Mouse (Mus musculus) midbrain, postnatal 0 days (tissue): Measurements from ENCODE around the gene Oser1. TPM values are rescaled to one million over a fixed set of nuclear protein-coding genes. Genes with fewer than 3 reads are reported as not detected.

Experiments
- ATAC-seq: fragments of 200-750 bp; cut with Nextera tagmentation; 2 replicates; pipeline ENCODE4 v1.8.0; 2017; ENCODE audit warnings: moderate number of reproducible peaks, mild to moderate bottlenecking, moderate TSS enrichment, moderate library complexity; ENCODE audit not compliant: low FRiP score
- DNase-seq: peaks from one replicate; pipeline ENCODE4 v3.0.0-alpha.2; 2015; ENCODE audit warnings: low spot score
- H3K27ac ChIP-seq: fragments of 300-500 bp; sonication (generic); 2 replicates; pipeline ENCODE4 v1.5.1; 2014; ENCODE audit warnings: low read depth, mild to moderate bottlenecking, low read length, mixed read lengths
- H3K27me3 ChIP-seq: fragments of 300-500 bp; sonication (generic); 2 replicates; pipeline ENCODE4 v1.6.1; 2014; ENCODE audit warnings: low read length, control low read depth, mixed read lengths; ENCODE audit not compliant: insufficient read depth
- H3K36me3 ChIP-seq: fragments of 300-500 bp; sonication (generic); 2 replicates; pipeline ENCODE4 v1.6.1; 2014; ENCODE audit warnings: low read length, control low read depth, mixed read lengths; ENCODE audit not compliant: insufficient read depth
- H3K4me1 ChIP-seq: fragments of 300-500 bp; sonication (generic); 2 replicates; pipeline ENCODE4 v1.6.1; 2014; ENCODE audit warnings: mild to moderate bottlenecking, control low read depth, antibody characterized with exemption, low read length, mixed read lengths; ENCODE audit not compliant: insufficient read depth
- H3K4me2 ChIP-seq: fragments of 300-500 bp; sonication (generic); 2 replicates; pipeline ENCODE4 v1.6.1; 2014; ENCODE audit warnings: low read depth, mild to moderate bottlenecking, low read length, mixed read lengths; ENCODE audit not compliant: poor library complexity, severe bottlenecking
- H3K4me3 ChIP-seq: fragments of 300-500 bp; sonication (generic); 2 replicates; pipeline ENCODE4 v1.5.1; 2014; ENCODE audit warnings: low read depth, mild to moderate bottlenecking, low read length, moderate library complexity
- H3K9ac ChIP-seq: fragments of 300-500 bp; sonication (generic); replicated peaks from 2 replicates; pipeline ENCODE4 v1.6.1; 2014; ENCODE audit warnings: mild to moderate bottlenecking, low read length, moderate library complexity, mixed read lengths; ENCODE audit not compliant: poor library complexity, severe bottlenecking
- H3K9me3 ChIP-seq: fragments of 300-500 bp; sonication (generic); 2 replicates; pipeline ENCODE4 v1.6.1; 2016; ENCODE audit warnings: low read length, control low read depth
- CTCF ChIP-seq: IDR thresholded peaks from 2 replicates; pipeline ENCODE4 v1.5.1; 2016; ENCODE audit warnings: antibody characterized with exemption, mild to moderate bottlenecking
- WGBS: fragments of 180-500 bp; shearing (Covaris S2); extraction: QIAGEN DNeasy Blood & Tissue Kit; methylation state at CpG from one replicate; pipeline ENCODE4 v1.1.7; 2014; 5-methylcytosine and 5-hydroxymethylcytosine counted together
- polyA plus RNA-seq: library from polyadenylated mRNA; unstranded; fragments of >200 nt; fragmentation: Nextera tagmentation; extraction: Ambion mirVana; gene quantifications from 2 replicates; pipeline ENCODE4 v1.2.1, GENCODE M21; 2015
- total RNA-seq: library from RNA; depleted of rRNA; stranded (reverse); fragments of >200 nt; gene quantifications from 2 replicates; pipeline ENCODE4 v1.2.3, GENCODE M21; 2014; rRNA removed

Oser1 gene
- total and polyA plus RNA-seq, 2 experiments from 2014 or later = 29.9 to 63.8 TPM

GRCm38 (mm10) chr2:163358662-163359061, 65.8 kb downstream of the Oser1 start:
- no peaks in the 10 kb centered on the region for H3K27me3 ChIP-seq
- no peak for TF ChIP-seq CTCF
- H3K9ac ChIP-seq = no peak overlapping the region
- H3K4me1 ChIP-seq = no peaks in the 10 kb centered on the region
- no peak overlapping the region for H3K4me3 ChIP-seq
- no peak overlapping the region for H3K27ac ChIP-seq
- DNase-seq (no peak), ATAC-seq (no peak)
- no peaks in the 10 kb centered on the region for H3K36me3 ChIP-seq
- no peaks in the 10 kb centered on the region for H3K9me3 ChIP-seq
- WGBS = 73% methylated on average over 5 of the region's 5 CpGs
- H3K4me2 ChIP-seq = no peak overlapping the region

DNA sequence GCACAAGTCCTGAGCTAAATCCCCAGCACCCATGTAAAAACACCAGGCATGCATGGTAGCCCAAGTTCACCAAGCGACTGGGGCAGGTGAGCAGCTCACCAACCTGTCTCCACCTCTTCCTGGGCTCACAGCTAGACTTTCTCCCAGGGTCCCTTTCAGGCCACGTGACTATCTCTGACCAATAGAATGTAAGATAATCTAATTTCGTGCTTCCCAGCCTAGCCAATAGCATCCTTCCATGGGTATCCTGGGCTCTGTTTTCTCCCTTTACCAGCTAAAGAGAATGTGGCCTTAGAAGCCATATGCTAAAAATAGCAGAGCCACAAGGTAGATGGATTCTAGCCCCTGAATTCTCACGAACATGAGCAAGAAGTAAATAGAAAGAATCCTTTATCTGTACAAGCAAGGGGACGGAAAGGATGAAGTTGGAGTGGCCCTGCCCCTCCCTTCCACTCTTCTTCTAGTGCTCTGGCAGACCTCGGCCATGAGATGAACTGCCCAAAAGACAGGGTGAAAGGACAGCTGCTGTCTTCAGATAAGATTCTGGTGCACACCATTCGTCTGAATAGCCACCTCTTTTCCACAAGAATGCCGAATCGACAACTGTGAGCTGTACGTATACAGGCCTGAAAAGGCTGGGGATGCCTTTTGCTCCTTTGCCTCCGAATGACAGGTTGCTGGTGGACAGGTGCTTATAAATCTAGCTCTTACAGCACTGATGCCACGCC, 68.2 kb downstream of the Oser1 start:
- 81% methylated on average over 12 of the region's 12 CpGs for WGBS
- Histone ChIP-seq H3K36me3 (no peaks in the 10 kb centered on the region), H3K4me3 (no peak overlapping the region), H3K4me1 (no peaks in the 10 kb centered on the region), H3K9me3 (no peaks in the 10 kb centered on the region), H3K27me3 (no peaks in the 10 kb centered on the region), H3K4me2 (no peak overlapping the region), H3K9ac (no peak overlapping the region), H3K27ac (no peak overlapping the region)
- DNase-seq = no peak
- TF ChIP-seq CTCF = no peak
- ATAC-seq = no peak

Other genes starting within 250 kb of the Oser1 start
- gene Tox2, start 221.6 kb downstream of the Oser1 start, total RNA-seq = 7.6 and 14.3 TPM in 2 replicates
- 57.0 and 64.7 TPM in 2 replicates for gene Tox2, start 221.6 kb downstream of the Oser1 start, polyA plus RNA-seq
- gene Jph2, start 26.7 kb downstream of the Oser1 start, total RNA-seq = 2.3 and 3.5 TPM in 2 replicates
- 1.5 and 2.2 TPM in 2 replicates for gene Jph2, start 26.7 kb downstream of the Oser1 start, polyA plus RNA-seq
- 150 and 182 TPM in 2 replicates for gene Gdap1l1, start 13.8 kb upstream of the Oser1 start, total RNA-seq
- gene Gdap1l1, start 13.8 kb upstream of the Oser1 start, polyA plus RNA-seq = 147 and 155 TPM in 2 replicates
- 24.5 and 29.9 TPM in 2 replicates for gene Fitm2, start 47.9 kb upstream of the Oser1 start, total RNA-seq
- 15.3 and 15.4 TPM in 2 replicates for gene Fitm2, start 47.9 kb upstream of the Oser1 start, polyA plus RNA-seq
- gene R3hdml, start 67.6 kb upstream of the Oser1 start, total RNA-seq = 0.38 TPM in 2 replicates
- 0.21 and 0.70 TPM in 2 replicates for gene R3hdml, start 67.6 kb upstream of the Oser1 start, polyA plus RNA-seq
- not detected in 2 replicates for gene Hnf4a, start 82.1 kb upstream of the Oser1 start, total RNA-seq
- not detected in 2 replicates for gene Hnf4a, start 82.1 kb upstream of the Oser1 start, polyA plus RNA-seq
- 76.2 and 91.9 TPM in 2 replicates for gene Ttpal, start 177.6 kb upstream of the Oser1 start, total RNA-seq
- gene Ttpal, start 177.6 kb upstream of the Oser1 start, polyA plus RNA-seq = 33.5 and 34.7 TPM in 2 replicates
- gene Serinc3, start 220.4 kb upstream of the Oser1 start, total RNA-seq = 96.1 and 101 TPM in 2 replicates
- 35.9 and 36.9 TPM in 2 replicates for gene Serinc3, start 220.4 kb upstream of the Oser1 start, polyA plus RNA-seq
- gene Pkig, start 233.7 kb upstream of the Oser1 start, total RNA-seq = 90.5 and 102 TPM in 2 replicates
- gene Pkig, start 233.7 kb upstream of the Oser1 start, polyA plus RNA-seq = 153 and 161 TPM in 2 replicates